Mouse (Mus musculus) T-helper 17 cell (primary cell): ENCODE results near the gene Bmp3.

Experiments
- in situ Hi-C, 2 experiments: fragments of 300-600 bp; cut with MboI, MseI; formaldehyde crosslinking; loops; 1 replicate in 1 of 2; 2 replicates in 1 of 2; pipeline ENCODE4 v1.15.1; 2025; ENCODE audit warnings: high pct_unique_total_duplicates in 2 of 2

Bmp3 gene

DNA sequence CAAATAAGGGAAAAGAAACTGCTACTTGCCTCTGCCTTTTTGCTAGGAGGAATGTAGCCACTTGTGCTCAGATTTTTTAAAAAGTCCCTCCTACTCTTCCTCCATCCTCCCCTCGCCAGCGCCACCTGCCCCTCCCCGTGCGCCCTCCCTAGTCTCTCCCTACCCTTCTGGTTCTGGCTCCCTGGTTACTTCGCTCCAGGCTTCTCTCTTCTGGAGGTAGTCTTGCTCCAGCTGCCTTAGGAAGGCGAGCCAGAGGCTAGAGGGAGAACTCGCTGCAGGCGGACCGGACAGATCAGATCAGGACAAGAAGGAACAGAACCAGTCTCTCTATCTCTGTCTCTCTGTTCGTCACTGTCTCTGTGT is at the start of gene Bmp3:
Bmp3 (plus strand) TSS at position 152 of the 363 bp plus-strand sequence.
- in situ Hi-C loops = loop anchor here in 1 of 2 experiments (10.0 kb wide), 1 partner anchor 1139 kb away; no protein-coding TSS in a partner anchor

DNA sequence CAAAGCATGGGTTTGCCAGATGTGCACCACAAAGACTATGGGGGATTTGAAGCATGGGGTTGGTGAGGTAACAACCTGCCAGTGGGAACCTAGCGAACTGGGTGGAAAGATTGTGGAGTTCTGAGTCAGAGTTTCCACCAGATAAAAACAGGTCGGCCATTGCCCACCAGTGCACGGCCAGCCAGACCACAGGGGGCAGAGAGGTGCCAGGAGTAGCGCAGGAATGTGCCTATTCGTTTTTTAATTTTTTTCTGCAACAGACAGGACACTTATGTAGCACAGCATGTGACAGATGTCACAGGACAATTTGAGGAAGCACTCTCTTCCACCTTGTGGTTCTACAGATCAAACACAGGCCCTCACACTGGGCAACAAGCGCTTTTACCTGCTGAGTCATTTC is 49.5 kb upstream of the Bmp3 start:
- in situ Hi-C loops = no loop called here

DNA sequence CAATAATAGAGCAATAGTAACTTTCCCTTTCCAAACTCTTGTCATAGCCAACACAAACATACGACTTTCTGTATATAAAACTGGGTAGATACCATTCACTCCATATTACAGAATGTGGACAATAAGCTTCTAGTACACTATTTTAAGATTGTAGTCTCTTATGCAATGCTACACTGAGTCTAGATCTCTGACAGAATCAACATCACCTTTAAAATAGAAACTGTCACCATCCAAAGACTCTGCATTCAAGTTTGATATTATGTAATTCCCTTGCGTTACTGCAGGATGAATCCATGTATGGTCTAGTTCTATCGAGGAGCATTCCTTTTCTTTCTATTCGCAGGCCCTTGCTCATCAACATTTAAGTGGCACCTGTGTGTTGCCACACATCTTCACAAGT is 47.7 kb upstream of the Bmp3 start:
- in situ Hi-C loops = no loop called here

DNA sequence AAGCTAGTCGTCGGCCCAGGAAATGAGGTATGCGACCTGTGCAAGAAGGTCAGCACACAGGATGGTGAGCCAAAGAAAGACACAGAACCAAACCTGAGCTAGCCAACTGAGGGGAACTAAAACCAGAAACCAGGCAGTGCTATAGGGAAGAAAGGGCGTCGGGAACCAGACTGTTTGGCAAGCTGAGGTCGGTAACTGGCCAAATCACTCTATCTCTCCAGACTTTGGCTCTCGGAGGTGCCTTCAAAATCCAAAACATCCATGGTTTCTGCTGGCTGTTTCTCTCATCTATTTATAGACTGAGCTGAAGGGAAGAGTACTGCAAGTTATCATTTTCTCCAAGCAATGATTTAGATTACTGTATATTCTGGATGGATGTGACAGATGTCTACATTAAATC is 47.2 kb upstream of the Bmp3 start:
- in situ Hi-C loops = no loop called here

DNA sequence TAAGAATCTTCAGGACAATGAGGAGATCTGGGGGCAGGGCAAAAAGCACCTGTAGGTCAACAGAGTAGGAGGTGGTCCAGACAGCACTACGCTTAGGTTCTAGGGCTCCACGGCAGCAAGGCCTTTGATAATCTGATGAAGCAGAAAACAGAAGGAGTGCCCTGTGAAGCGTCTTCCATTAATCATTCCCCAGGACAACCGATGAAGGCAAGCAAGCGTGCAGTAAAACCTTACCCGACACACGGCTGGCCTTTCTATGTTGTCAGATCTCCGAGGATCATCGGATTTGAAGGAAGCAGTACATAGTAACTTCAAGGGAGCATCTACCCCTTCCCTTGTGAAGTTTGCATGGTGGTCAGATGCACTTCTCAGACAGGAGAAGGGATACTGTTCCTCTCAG is 46.3 kb upstream of the Bmp3 start:
- in situ Hi-C loops = no loop called here

DNA sequence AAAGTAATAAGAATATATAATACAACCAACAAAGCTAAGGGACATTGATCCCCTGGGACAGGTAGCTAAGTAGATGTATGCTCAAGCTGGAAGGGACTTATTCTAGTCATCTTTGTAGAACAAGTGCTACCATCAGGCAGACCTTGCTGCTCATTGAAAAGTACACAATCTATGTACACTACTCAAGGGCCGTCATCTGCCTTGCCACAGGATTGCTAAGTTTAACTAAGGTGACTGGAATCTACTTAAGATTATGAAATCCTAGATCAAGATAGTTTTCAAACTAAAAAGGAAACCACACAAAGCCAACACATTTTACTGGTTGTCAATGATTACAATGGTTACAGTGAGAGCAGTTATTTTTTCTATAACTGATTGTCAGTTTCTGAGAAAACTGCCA is 41.8 kb upstream of the Bmp3 start:
- in situ Hi-C loops = no loop called here

DNA sequence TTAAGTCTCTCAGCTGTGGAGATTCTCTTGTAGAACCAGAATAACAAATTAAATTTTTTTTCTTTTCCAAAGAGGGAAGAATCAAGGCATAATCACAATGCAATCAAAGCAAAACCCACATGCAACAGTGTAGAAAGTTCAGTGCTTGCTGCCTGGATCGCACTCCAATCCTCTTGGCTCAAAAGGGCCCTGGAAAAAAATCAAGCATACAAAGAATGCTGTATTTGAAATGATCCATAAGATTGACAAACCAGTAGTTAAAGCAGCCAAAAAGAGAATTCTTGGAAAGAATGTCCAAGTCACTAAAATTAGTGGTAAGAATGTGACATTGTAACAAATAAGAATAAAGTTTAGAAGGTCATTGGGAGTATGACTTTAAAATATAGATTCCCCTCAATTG is 38.9 kb upstream of the Bmp3 start:
- in situ Hi-C loops = no loop called here

DNA sequence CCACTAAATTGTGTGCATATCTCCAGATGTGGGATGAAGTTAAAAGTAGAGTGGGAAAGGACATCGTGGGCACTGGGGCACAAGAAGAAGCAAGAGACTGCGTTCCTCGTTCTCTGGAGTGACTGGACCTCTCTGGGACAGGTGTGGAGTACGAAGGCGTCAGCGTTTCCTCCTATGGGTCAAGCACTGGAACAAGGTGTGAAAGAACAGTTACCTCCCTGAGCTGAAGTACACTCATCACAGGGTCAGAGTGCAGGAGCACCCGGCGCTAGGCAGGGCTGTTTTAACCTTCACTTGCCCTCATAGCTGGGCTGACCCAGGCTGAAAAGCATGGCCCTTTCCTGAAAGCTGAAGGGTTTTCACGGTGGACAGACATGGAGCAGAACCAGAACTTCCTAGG is 20.5 kb upstream of the Bmp3 start:
- in situ Hi-C loops = no loop called here

DNA sequence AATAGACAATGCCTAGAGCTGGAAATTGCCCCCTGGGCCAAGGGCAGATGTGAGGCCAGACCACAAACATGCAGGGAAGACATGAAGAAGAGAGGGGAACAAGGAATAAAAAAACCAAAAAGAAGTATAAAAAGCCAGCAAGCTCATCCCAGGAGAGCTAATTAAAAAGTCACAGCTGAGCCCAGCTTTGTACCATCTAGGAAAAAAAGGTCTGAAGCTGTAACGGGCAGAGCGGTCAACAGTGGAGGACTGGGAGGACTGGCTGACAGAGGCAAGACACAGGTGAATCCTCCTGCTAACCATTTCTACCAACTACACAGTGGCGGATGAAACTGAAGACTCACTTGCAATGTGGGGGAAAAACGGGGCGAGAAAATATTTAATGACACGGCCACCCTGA is 19.9 kb upstream of the Bmp3 start:
- in situ Hi-C loops = no loop called here

DNA sequence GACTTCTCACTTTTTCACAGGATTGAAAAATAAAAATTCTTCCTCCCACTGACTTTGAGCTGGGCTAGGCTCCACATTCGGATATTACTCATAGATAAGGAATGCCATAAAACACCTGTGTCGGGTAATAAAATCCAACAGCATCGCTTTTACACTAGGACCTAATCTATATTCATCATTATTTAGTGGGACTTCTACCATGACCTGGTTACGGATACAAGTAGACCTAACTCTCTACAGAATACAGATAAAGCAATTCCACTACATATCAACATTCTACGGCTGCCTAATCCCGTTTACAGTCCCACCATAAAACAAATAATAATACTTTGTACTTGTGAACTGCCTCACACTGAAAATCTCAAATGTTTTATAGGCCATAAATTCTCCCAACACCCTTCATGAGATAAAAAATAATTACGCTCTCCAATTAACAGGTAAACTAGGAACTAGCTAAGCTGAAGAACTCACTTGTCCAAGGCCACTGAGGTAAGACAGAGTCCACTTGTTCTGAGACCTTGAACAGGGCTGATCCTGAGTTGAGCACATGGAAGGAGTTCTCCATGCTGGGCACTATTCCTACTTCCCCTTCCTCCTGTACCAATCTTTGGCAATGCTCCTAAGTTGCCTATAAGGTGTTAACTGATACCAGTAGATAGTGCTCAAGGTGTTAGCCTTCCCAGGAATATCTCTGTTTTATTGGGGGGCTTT is 11.5 kb upstream of the Bmp3 start:
- in situ Hi-C loops = no loop called here

DNA sequence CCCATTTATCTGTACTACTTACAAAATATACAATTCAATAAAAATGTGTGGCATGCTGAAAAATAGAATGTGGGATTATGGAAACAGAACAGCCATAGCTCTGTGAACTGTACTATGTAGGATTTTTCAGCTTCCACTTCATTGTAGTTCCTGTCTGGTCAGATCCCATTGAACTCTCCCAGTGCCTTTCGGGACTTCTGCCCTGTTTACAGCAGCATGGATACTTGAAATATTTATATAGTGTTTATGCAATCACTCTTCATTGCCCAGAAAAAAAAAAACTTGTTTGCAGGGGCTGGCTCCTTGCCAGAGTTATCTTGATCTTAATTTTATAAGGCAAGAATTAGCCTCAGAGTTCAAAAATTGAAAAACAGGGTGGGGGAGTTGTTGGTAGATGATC is 9.6 kb upstream of the Bmp3 start:
- in situ Hi-C loops = no loop called here

DNA sequence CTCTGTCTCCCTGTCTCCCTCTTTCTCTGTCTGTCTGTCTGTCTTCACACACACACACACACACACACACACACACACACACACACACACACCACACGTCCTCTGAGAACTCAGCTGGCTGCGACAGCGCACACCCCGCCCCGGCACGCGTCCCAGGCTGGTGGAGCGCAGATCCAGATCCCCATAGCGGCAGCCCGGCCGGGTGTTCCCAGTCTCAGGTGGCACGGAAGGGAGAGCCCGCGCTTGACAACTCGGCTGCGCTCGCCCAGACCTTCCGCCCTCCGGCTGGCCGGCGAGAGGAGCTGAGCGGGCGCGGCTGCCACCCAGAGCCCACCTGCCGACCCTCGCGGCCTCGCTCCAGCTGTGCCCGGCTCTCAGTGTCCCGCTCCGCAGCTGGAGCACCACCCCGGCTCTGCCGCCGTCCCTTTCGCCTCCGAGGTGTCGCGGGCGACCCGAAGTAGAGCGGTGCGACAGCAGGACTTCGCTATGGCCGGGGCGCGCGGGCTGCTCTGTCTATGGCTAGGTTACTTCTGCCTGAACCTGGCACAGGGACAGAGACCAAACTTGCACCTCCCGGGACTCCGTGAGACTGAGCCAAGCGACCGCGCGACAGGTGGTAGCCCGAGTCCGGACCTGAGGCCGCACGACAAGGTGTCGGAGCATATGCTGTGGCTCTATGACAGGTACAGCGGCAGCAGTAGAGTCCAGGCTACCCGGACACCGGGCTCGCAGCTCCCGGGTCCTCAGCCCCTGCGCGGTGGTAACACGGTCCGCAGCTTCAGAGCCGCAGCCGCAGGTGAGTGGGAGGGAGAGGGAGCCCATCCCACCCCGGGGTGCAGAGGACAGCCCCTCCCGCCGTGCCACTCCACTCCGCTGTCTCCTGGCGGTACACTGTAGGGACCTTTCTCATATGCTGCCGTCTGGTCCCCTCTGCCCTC is 681 bp downstream of the Bmp3 start:
- in situ Hi-C loops = loop anchor here in 1 of 2 experiments (10.0 kb wide), 1 partner anchor 1140 kb away; no protein-coding TSS in a partner anchor

DNA sequence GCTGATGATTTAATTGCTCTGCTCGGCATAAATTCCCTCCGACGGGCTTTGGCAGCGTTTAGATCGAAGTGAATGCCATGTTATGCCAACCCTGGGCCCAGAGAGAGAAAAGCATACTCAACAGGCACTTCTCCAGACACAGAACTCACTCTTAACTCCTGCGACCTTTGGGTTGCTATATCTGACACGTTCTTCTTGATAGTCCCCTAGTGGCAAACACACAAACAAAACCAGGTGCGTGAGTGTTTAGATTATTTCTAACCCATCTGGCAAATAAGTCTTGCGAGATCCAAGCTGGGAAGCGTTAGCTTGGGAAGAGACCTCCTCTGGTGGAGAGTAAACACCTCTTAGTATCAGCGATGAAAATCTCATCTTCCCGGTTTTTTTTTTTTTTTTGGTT is 1.5 kb downstream of the Bmp3 start:
- in situ Hi-C loops = loop anchor here in 1 of 2 experiments (10.0 kb wide), 1 partner anchor 1141 kb away; no protein-coding TSS in a partner anchor

DNA sequence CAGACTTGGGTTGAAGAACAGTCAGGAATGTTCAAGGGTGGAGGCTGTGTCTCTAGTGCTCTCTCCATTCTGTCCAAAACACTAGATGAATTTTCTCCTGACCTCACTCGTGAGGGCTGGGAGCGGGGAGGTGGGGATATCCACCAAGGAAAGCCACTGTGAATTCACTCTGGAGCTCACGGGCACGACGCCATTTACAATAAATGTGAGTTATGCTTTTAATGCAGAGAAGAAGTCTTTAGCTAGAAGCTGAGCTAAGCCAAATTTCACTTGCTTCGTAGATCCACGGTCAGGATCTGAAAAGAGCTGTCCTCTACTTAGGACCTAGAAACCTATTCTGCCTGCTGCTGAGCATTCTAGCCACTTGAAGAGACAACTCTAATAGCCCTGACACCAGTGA is 2.1 kb downstream of the Bmp3 start:
- in situ Hi-C loops = loop anchor here in 1 of 2 experiments (10.0 kb wide), 1 partner anchor 1142 kb away; no protein-coding TSS in a partner anchor

DNA sequence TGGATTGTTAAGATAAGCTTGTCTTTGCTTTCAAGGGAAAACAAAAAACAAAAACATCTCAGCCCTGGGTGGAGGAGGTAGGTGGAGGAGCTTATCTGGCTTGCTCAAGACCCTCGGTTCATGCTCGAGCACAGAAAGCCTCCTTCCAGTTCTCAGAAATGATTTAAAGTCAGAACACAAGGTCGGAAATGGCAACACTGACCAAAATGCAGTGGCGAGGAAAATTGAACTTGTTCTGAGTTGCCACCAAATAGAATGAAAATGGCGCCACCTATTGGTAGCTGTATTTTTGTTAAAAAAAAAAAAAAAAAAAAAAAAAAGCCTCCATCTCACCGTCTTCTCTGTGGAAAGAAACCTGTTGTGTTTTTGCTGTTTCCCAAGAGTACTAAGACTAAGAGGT is 9.7 kb downstream of the Bmp3 start:
- in situ Hi-C loops = loop anchor here in 1 of 2 experiments (10.0 kb wide), 1 partner anchor 159 kb away; no protein-coding TSS in a partner anchor

DNA sequence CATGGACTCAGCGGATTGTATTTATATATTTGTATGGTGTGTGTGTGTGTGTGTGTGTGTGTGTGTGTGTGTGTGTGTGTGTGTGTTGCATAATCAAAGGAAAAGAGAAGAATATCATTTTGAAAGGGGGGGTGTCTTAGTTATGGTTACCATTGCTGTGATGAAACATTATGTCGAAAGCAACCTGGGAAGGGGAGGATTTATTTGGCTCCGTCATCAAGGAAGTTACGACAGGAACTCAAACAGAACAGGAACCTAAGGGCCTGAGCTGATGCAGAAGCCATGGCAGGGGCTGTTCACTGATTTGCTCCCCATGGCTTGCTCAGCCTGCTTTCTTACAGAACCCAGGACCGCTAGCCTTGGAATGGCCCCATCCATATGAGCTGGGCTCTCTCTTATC is 10.9 kb downstream of the Bmp3 start:
- in situ Hi-C loops = loop anchor here in 1 of 2 experiments (10.0 kb wide), 1 partner anchor 160 kb away; no protein-coding TSS in a partner anchor

DNA sequence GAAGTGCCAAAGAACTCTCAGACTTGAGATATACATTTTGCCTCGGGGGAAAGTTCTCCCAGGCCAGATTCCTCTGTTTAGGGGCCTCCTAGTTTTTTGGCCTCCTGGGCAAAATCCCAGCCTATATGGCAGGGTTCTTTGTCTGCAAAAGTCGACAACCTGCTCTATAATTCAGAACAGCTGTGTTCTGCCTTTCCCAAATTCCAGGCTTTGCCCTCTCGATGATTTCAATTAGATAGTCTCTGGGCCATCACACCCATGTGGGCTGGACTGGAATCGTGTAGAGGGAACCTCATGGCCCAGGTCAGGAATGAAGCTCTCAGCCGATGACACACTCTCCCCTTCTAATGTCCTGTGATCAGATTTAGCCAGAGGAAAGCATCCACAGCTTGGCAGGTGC is 21.8 kb downstream of the Bmp3 start:
- in situ Hi-C loops = loop anchor here in 1 of 2 experiments (5.0 to 10.0 kb wide), 2 partner anchors 524 to 1201 kb away; no protein-coding TSS in a partner anchor

DNA sequence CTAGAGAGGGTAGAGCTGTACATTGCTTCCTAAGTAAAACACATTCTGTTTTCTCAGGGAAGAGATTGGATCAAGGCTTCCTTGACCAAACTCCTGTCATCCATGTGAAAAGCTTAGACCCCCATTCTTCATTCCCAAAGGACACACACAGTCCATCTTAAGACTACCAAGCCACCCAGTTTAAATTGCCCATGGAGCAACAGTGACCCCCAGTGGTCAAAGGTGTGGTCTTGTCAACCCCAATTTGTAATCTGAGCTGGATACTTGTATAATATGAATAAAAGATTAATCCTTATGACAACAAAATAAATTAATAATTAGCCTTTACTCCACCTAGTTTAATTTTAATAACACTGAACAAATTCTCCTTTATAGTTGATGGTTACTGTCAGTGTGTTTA is 24.7 kb downstream of the Bmp3 start:
- in situ Hi-C loops = loop anchor here in 1 of 2 experiments (5.0 to 10.0 kb wide), 2 partner anchors 527 to 1204 kb away; no protein-coding TSS in a partner anchor

DNA sequence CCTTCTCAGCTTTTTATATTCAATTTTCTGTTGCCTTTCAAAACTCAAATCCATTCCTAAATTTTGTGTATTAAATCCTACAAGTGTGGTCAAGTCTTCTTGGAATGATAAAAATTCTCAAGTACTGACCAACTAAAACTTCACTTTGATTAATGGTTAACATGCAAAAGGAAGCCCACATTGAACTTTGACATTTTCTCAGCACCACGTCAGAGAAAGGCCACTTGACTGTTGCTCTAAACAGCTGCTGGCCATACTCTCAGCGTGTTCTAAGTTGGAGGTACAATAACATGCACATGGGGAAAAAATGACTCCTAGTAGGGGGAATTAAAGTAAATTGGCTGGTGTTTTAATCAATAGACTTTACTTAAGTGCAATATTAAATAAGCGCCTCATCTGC is 27.9 kb downstream of the Bmp3 start:
- in situ Hi-C loops = loop anchor here in 1 of 2 experiments (5.0 kb wide), 1 partner anchor 55 kb away; no protein-coding TSS in a partner anchor

DNA sequence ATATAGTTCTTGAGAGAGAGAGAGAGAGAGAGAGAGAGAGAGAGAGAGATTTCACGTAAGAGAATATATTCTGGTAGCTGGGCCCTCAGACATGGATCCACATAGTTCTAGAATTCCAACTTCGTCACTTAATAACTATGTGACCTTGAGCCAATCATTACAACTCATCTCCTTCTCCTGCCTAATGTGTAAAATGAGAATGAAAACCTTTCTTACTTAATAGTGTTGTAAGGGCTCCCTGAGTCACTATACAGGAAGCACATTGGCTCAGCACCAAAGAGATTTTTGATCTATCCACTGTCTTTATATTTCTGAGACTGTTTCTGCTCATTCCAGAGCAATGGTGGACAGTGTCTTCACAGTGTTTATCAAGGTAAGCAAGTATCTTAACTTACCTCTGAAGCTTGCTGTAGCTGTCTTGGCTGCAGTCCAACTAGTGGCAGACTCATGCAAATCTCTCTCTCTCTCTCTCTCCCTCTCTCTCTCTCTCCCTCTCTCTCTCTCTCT is 36.4 kb downstream of the Bmp3 start:
- in situ Hi-C loops = no loop called here

DNA sequence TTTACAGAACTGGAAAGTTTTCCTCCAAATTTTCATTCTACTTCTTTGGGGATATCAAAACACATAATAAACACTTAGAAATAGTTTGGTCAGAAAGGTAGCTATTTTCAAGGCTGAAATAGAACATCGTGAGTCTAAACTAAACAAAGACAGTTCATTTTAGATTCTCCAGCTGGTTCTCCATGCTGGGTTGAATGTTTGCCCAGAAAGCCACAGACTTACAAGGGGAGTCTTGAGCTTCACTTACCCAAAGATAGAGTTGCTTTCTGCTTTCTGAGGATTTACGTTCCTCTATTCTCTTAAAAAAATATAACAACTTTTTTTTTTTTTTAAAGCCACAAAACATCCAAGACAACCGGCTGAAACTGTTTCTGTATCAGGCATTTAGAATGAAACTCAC is 40.1 kb downstream of the Bmp3 start:
- in situ Hi-C loops = no loop called here

DNA sequence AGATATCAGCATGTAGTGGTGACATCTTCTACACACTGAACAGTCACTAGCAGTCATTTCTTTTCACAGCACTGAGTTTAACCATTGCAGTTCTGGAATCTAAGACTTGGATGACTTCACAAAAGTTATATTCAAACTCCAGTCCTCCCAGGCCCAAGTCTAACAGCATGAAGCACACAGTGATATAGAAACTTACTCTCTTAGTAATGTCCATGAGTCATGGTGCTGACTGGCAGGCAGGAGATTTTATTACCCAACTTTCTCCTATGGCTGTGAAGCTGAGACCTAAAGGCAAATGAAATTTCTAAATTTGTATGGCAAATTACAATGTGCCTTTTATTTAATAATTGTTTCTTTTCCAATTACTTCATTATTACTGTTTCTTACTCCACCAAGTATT is 43.7 kb downstream of the Bmp3 start:
- in situ Hi-C loops = no loop called here
